Mouse (Mus musculus) cerebellum, postnatal 4 days (tissue): ENCODE results near the gene Fasn.
"Not testable (repeated sequence)": the region's sequence is repeated elsewhere in the genome, so short reads cannot be mapped to it uniquely, and the experiment has no call there.

Experiments
- DNase-seq, 2 experiments: peaks; one replicate each; pipeline ENCODE4 v3.0.0; 2022; ENCODE audit warnings: low spot score in 2 of 2, mixed read lengths in 1 of 2

Gene Fasn

GRCm38 (mm10) chr11:120823956-120824786, at the start of gene Fasn:
Gene Fasn (minus strand): TSS chr11:120824547.
- peak; percentile 97 to 99 for DNase-seq

- DNase-seq: no peak
These were observed 48.9 kb upstream of the Fasn start for GRCm38 (mm10) chr11:120873206-120873605.

- DNase-seq: no peak
These were observed 47.2 kb upstream of the Fasn start for GRCm38 (mm10) chr11:120871521-120871920.

- no peak for DNase-seq
These were observed 41.5 kb upstream of the Fasn start for GRCm38 (mm10) chr11:120865816-120866215.

- no peak for DNase-seq
These were observed 38.5 kb upstream of the Fasn start for GRCm38 (mm10) chr11:120862819-120863218.

GRCm38 (mm10) chr11:120855938-120856337, 31.6 kb upstream of the Fasn start:
- not testable (repeated sequence) for DNase-seq

GRCm38 (mm10) chr11:120853788-120854187, 29.4 kb upstream of the Fasn start:
- no peak for DNase-seq

- no peak for DNase-seq
These were observed 28.8 kb upstream of the Fasn start for GRCm38 (mm10) chr11:120853158-120853557.

GRCm38 (mm10) chr11:120852083-120852935, 28.0 kb upstream of the Fasn start:
- DNase-seq: no peak

- DNase-seq: no peak
These were observed 27.2 kb upstream of the Fasn start for GRCm38 (mm10) chr11:120851582-120851981.

GRCm38 (mm10) chr11:120851132-120851531, 26.8 kb upstream of the Fasn start:
- no peak for DNase-seq

GRCm38 (mm10) chr11:120850331-120851030, 26.1 kb upstream of the Fasn start:
- DNase-seq: no peak

- no peak for DNase-seq
These were observed 22.6 kb upstream of the Fasn start for GRCm38 (mm10) chr11:120846725-120847475.

GRCm38 (mm10) chr11:120844329-120844728, 20.0 kb upstream of the Fasn start:
- DNase-seq: no peak

GRCm38 (mm10) chr11:120833555-120834280, 9.4 kb upstream of the Fasn start:
- no peak for DNase-seq

- DNase-seq: not testable (repeated sequence)
These were observed 8.6 kb upstream of the Fasn start for GRCm38 (mm10) chr11:120832962-120833361.

GRCm38 (mm10) chr11:120831659-120832440, 7.5 kb upstream of the Fasn start:
- DNase-seq: no peak

GRCm38 (mm10) chr11:120830686-120831085, 6.3 kb upstream of the Fasn start:
- no peak for DNase-seq

- no peak for DNase-seq
These were observed 5.6 kb upstream of the Fasn start for GRCm38 (mm10) chr11:120829757-120830532.
